Mouse (Mus musculus) spleen, adult 2 months (tissue): Measurements from ENCODE around the gene Arih1.

Source experiments
- CTCF ChIP-seq: fragments of 200-500 bp; IDR thresholded peaks from 2 replicates; pipeline ENCODE4 v1.5.1; 2011; ENCODE audit warnings: mild to moderate bottlenecking, inconsistent platforms; ENCODE audit not compliant: insufficient read depth, insufficient read length, insufficient replicate concordance; ENCODE audit errors: extremely low read depth
- POLR2A ChIP-seq: fragments of 200-500 bp; IDR thresholded peaks from 2 replicates; pipeline ENCODE4 v1.6.1; 2011; ENCODE audit warnings: low read depth, low read length, inconsistent platforms

GRCm38 (mm10) chr9:59340002-59340401 lies 146.4 kb downstream of the Arih1 start:
- peak; percentile 60; the same call in 1 of the 2 replicates for TF ChIP-seq CTCF
- TF ChIP-seq POLR2A: no peak
